Mouse (Mus musculus) testis, postnatal 14 days (tissue): ENCODE results near the gene Ms4a4a.

Experiments
- DNase-seq: peaks from one replicate; pipeline ENCODE4 v3.0.0; 2021; ENCODE audit warnings: low spot score

Ms4a4a gene

GRCm38 (mm10) chr19:11435058-11435834 is 59.9 kb downstream of the Ms4a4a start:
- no peak for DNase-seq
